Mouse (Mus musculus): Measurements from ENCODE around the gene Mageb18. TPM values are rescaled to one million over a fixed set of nuclear protein-coding genes. Genes with fewer than 3 reads are reported as not detected.

Gene Mageb18
- polyA plus RNA-seq, 1 experiment from 2014 or later, result not detected

DNA sequence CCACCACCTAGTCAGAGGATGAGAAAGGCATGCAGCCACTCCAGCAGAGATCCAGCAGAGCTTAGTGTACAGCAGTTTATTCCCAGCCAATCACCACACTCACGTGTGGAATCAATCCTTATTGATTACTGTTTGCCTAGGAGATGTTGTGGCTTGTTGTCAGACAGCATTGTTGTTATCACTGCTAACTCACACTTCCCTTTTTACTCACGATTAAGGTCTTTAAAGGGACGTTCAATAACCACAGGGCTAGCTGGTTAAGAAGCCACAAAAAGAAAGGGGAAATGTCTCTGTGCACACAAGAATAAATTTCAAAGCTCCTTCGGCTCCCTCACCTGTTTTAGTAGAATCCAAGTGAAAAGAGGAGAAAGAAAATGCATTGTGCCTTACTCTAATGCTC lies 134.6 kb downstream of the Mageb18 start:
- TF ChIP-seq CTCF (IDR thresholded peaks at IDR 0.05; ENCODE audit: low read depth) (no peak), EP300 (optimal IDR thresholded peaks at IDR 0.05) (no peak)
- Histone ChIP-seq H3K27me3 (ENCODE audit: control insufficient read depth, insufficient read depth, low read length) (no peaks in the 10 kb centered on the region), H3K4me2 (replicated peaks; ENCODE audit: low read depth) (no peak overlapping the region), H3K9ac (ENCODE audit: low read length) (no peak overlapping the region), H3K9me3 (ENCODE audit: control insufficient read depth, low read length) (no peaks in the 10 kb centered on the region), H3K4me1 (replicated peaks; ENCODE audit: control insufficient read depth, insufficient read depth) (no peaks in the 10 kb centered on the region), H3K36me3 (ENCODE audit: control insufficient read depth, insufficient read depth, low read length) (no peaks in the 10 kb centered on the region), H3K27ac (replicated peaks) (no peak overlapping the region), H3K4me3 (ENCODE audit: low read depth, low read length) (no peak overlapping the region)
- no peak for ATAC-seq (ENCODE audit: low FRiP score, low TSS enrichment)
- DNase-seq (ENCODE audit: low spot score), result no peak
- WGBS, result 40% methylated on average over 4 of the region's 4 CpGs

DNA sequence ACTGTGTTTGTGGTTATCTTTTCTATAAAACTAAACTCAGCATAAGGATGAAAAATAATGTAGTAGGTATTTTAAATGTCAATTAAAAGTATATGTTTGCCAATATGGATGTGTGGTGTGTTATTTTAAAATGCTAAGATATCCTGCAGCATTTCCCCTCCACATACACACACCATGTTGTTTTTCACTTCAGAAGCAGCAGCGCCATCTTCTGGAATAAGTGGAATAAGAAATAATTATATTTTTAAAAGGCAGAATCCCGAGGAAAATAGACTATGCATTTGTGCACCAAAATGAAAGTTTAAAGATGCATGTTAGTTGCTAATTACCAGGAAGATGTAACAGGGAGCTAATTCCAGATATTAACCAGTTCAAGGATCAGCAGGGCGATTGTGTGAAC lies 138.9 kb downstream of the Mageb18 start:
- H3K9ac ChIP-seq (ENCODE audit: low read length), result no peak overlapping the region
- no peaks in the 10 kb centered on the region for H3K36me3 ChIP-seq (ENCODE audit: control insufficient read depth, insufficient read depth, low read length)
- TF ChIP-seq CTCF (IDR thresholded peaks at IDR 0.05; ENCODE audit: low read depth), result peak; percentile 43
- no peak for TF ChIP-seq EP300 (optimal IDR thresholded peaks at IDR 0.05)
- H3K4me2 ChIP-seq (replicated peaks; ENCODE audit: low read depth), result no peak overlapping the region
- H3K4me1 ChIP-seq (replicated peaks; ENCODE audit: control insufficient read depth, insufficient read depth), result no peaks in the 10 kb centered on the region
- 33% methylated on average over 3 of the region's 3 CpGs for WGBS
- DNase-seq (ENCODE audit: low spot score) (no peak), ATAC-seq (ENCODE audit: low FRiP score, low TSS enrichment) (no peak)
- no peaks in the 10 kb centered on the region for H3K27me3 ChIP-seq (ENCODE audit: control insufficient read depth, insufficient read depth, low read length)
- no peak overlapping the region for H3K27ac ChIP-seq (replicated peaks)
- no peak overlapping the region for H3K4me3 ChIP-seq (ENCODE audit: low read depth, low read length)
- H3K9me3 ChIP-seq (ENCODE audit: control insufficient read depth, low read length), result no peaks in the 10 kb centered on the region

- no peak for DNase-seq (ENCODE audit: low spot score)
- Histone ChIP-seq H3K36me3 (ENCODE audit: control insufficient read depth, insufficient read depth, low read length) (no peaks in the 10 kb centered on the region), H3K4me2 (replicated peaks; ENCODE audit: low read depth) (no peak overlapping the region), H3K9me3 (ENCODE audit: control insufficient read depth, low read length) (no peaks in the 10 kb centered on the region), H3K27ac (replicated peaks) (no peak overlapping the region), H3K9ac (ENCODE audit: low read length) (no peak overlapping the region), H3K4me3 (ENCODE audit: low read depth, low read length) (no peak overlapping the region), H3K4me1 (replicated peaks; ENCODE audit: control insufficient read depth, insufficient read depth) (no peaks in the 10 kb centered on the region), H3K27me3 (ENCODE audit: control insufficient read depth, insufficient read depth, low read length) (no peaks in the 10 kb centered on the region)
- no peak for ATAC-seq (ENCODE audit: low FRiP score, low TSS enrichment)
- TF ChIP-seq CTCF (IDR thresholded peaks at IDR 0.05; ENCODE audit: low read depth) (no peak), EP300 (optimal IDR thresholded peaks at IDR 0.05) (no peak)
Measured at GRCm38 (mm10) chrX:92387384-92387783, 212.0 kb downstream of the Mageb18 start.

- H3K27ac ChIP-seq (replicated peaks), result no peak overlapping the region
- no peaks in the 10 kb centered on the region for H3K36me3 ChIP-seq (ENCODE audit: control insufficient read depth, insufficient read depth, low read length)
- no peaks in the 10 kb centered on the region for H3K9me3 ChIP-seq (ENCODE audit: control insufficient read depth, low read length)
- peak; percentile 30 for DNase-seq (ENCODE audit: low spot score)
- WGBS, result 19% methylated on average over 5 of the region's 5 CpGs
- no peak overlapping the region for H3K4me3 ChIP-seq (ENCODE audit: low read depth, low read length)
- H3K9ac ChIP-seq (ENCODE audit: low read length), result no peak overlapping the region
- no peak overlapping the region for H3K4me2 ChIP-seq (replicated peaks; ENCODE audit: low read depth)
- ATAC-seq (ENCODE audit: low FRiP score, low TSS enrichment), result no peak
- H3K27me3 ChIP-seq (ENCODE audit: control insufficient read depth, insufficient read depth, low read length), result no peaks in the 10 kb centered on the region
- H3K4me1 ChIP-seq (replicated peaks; ENCODE audit: control insufficient read depth, insufficient read depth), result no peaks in the 10 kb centered on the region
- no peak for TF ChIP-seq EP300 (optimal IDR thresholded peaks at IDR 0.05)
- TF ChIP-seq CTCF (IDR thresholded peaks at IDR 0.05; ENCODE audit: low read depth), result peak; percentile 77
Measured at GRCm38 (mm10) chrX:92342924-92343323, 256.4 kb downstream of the Mageb18 start.

DNA sequence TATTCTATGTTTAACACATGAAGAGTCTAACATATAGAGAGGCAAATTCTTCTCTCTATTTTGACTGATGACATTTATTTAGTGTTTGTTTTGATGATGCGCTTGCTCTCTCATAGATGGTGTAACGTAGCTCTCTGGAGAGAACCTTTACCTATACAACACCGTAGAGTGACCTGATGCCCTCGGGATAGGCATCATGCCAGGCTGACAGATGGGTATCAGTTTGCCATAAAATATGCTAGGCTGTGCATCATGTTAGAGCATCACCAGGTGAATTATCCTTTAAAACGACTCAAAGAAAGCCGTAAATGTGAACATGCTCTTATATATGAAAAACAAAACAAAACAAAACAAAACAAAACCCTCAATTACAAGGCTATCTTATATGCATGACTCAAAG lies 258.5 kb downstream of the Mageb18 start:
- no peaks in the 10 kb centered on the region for H3K27me3 ChIP-seq (ENCODE audit: control insufficient read depth, insufficient read depth, low read length)
- DNase-seq (ENCODE audit: low spot score) (no peak), ATAC-seq (ENCODE audit: low FRiP score, low TSS enrichment) (no peak)
- H3K27ac ChIP-seq (replicated peaks), result no peak overlapping the region
- no peaks in the 10 kb centered on the region for H3K36me3 ChIP-seq (ENCODE audit: control insufficient read depth, insufficient read depth, low read length)
- no peak overlapping the region for H3K4me2 ChIP-seq (replicated peaks; ENCODE audit: low read depth)
- no peaks in the 10 kb centered on the region for H3K9me3 ChIP-seq (ENCODE audit: control insufficient read depth, low read length)
- no peak for TF ChIP-seq CTCF (IDR thresholded peaks at IDR 0.05; ENCODE audit: low read depth)
- TF ChIP-seq EP300 (optimal IDR thresholded peaks at IDR 0.05), result no peak
- H3K4me1 ChIP-seq (replicated peaks; ENCODE audit: control insufficient read depth, insufficient read depth), result no peaks in the 10 kb centered on the region
- WGBS, result 77% methylated on average over 6 of the region's 6 CpGs
- H3K9ac ChIP-seq (ENCODE audit: low read length), result no peak overlapping the region
- H3K4me3 ChIP-seq (ENCODE audit: low read depth, low read length), result no peak overlapping the region

DNA sequence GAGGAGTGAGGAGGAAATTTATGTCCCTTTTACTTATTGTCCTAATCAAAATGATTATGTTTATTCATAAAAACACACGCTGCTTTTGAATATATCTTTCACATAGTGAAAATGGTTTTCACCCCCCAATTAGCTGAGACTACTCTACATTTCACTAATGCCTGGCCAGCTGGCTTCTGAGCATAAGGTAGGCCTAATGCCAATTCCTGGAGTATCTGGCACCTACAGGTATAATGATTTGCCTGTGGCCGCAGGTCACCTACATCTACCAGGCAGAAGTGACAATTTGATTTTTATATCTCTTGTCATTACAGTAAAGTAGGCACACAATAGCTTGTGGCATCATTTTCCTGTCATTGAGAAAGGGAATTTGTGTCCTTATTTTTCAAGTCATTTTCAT lies 259.8 kb downstream of the Mageb18 start:
- no peak overlapping the region for H3K4me2 ChIP-seq (replicated peaks; ENCODE audit: low read depth)
- no peaks in the 10 kb centered on the region for H3K36me3 ChIP-seq (ENCODE audit: control insufficient read depth, insufficient read depth, low read length)
- no peak for TF ChIP-seq EP300 (optimal IDR thresholded peaks at IDR 0.05)
- no peak for TF ChIP-seq CTCF (IDR thresholded peaks at IDR 0.05; ENCODE audit: low read depth)
- WGBS, result 80% methylated on average over 2 of the region's 2 CpGs
- DNase-seq (ENCODE audit: low spot score) (no peak), ATAC-seq (ENCODE audit: low FRiP score, low TSS enrichment) (no peak)
- H3K4me1 ChIP-seq (replicated peaks; ENCODE audit: control insufficient read depth, insufficient read depth), result no peaks in the 10 kb centered on the region
- no peaks in the 10 kb centered on the region for H3K9me3 ChIP-seq (ENCODE audit: control insufficient read depth, low read length)
- no peak overlapping the region for H3K27ac ChIP-seq (replicated peaks)
- no peak overlapping the region for H3K4me3 ChIP-seq (ENCODE audit: low read depth, low read length)
- no peak overlapping the region for H3K9ac ChIP-seq (ENCODE audit: low read length)
- no peaks in the 10 kb centered on the region for H3K27me3 ChIP-seq (ENCODE audit: control insufficient read depth, insufficient read depth, low read length)

Measured in stomach, postnatal 0 days (tissue).